Mouse (Mus musculus) lung, postnatal 0 days (tissue): Measurements from ENCODE around the gene Btbd16. TPM values are rescaled to one million over a fixed set of nuclear protein-coding genes. Genes with fewer than 3 reads are reported as not detected.

ENCODE experiments used
- ATAC-seq: fragments of 200-750 bp; cut with Nextera tagmentation; 2 replicates; pipeline ENCODE4 v1.8.0; 2017; ENCODE audit warnings: moderate library complexity
- DNase-seq: peaks from one replicate; pipeline ENCODE4 v3.0.0-alpha.2; 2016; ENCODE audit warnings: low spot score
- H3K27ac ChIP-seq: fragments of 300-500 bp; sonication (generic); 2 replicates; pipeline ENCODE4 v1.5.1; 2014; ENCODE audit warnings: antibody characterized with exemption, mild to moderate bottlenecking, low read length, mixed read lengths
- H3K27me3 ChIP-seq: fragments of 300-500 bp; sonication (generic); replicated peaks from 2 replicates; pipeline ENCODE4 v1.6.1; 2014; ENCODE audit warnings: low read length, mixed read lengths; ENCODE audit not compliant: insufficient read depth
- H3K36me3 ChIP-seq: fragments of 300-500 bp; sonication (generic); 2 replicates; pipeline ENCODE4 v1.6.1; 2014; ENCODE audit warnings: low read length, mixed read lengths; ENCODE audit not compliant: insufficient read depth
- H3K4me1 ChIP-seq: fragments of 300-500 bp; sonication (generic); 2 replicates; pipeline ENCODE4 v1.6.1; 2014; ENCODE audit warnings: antibody characterized with exemption, low read depth, low read length, mixed read lengths; ENCODE audit not compliant: insufficient read depth
- H3K4me2 ChIP-seq: fragments of 300-500 bp; sonication (generic); replicated peaks from 2 replicates; pipeline ENCODE4 v1.6.1; 2014; ENCODE audit warnings: low read depth, mild to moderate bottlenecking, low read length, moderate library complexity, mixed read lengths
- H3K4me3 ChIP-seq: fragments of 300-500 bp; sonication (generic); 2 replicates; pipeline ENCODE4 v1.5.1; 2014; ENCODE audit warnings: low read depth, low read length
- H3K9ac ChIP-seq: fragments of 300-500 bp; sonication (generic); replicated peaks from 2 replicates; pipeline ENCODE4 v1.6.1; 2014; ENCODE audit warnings: low read depth, mild to moderate bottlenecking
- H3K9me3 ChIP-seq: fragments of 300-500 bp; sonication (generic); 2 replicates; pipeline ENCODE4 v1.6.1; 2016; ENCODE audit warnings: low read length, mixed read lengths
- CTCF ChIP-seq: IDR thresholded peaks from 2 replicates; pipeline ENCODE4 v1.5.1; 2016; ENCODE audit warnings: antibody characterized with exemption, mild to moderate bottlenecking
- EP300 ChIP-seq: IDR thresholded peaks from 2 replicates; pipeline ENCODE4 v1.6.1; 2016; ENCODE audit warnings: antibody characterized with exemption, mild to moderate bottlenecking, control low read depth
- WGBS: fragments of 180-500 bp; shearing (Covaris S2); extraction: QIAGEN DNeasy Blood & Tissue Kit; methylation state at CpG from one replicate; pipeline ENCODE4 v1.1.7; 2014; 5-methylcytosine and 5-hydroxymethylcytosine counted together
- polyA plus RNA-seq: library from polyadenylated mRNA; unstranded; fragments of >200 nt; fragmentation: Nextera tagmentation; extraction: Ambion mirVana; gene quantifications from 2 replicates; pipeline ENCODE4 v1.2.1, GENCODE M21; 2015

Btbd16 gene
- polyA plus RNA-seq, 1 experiment from 2014 or later: not detected

DNA sequence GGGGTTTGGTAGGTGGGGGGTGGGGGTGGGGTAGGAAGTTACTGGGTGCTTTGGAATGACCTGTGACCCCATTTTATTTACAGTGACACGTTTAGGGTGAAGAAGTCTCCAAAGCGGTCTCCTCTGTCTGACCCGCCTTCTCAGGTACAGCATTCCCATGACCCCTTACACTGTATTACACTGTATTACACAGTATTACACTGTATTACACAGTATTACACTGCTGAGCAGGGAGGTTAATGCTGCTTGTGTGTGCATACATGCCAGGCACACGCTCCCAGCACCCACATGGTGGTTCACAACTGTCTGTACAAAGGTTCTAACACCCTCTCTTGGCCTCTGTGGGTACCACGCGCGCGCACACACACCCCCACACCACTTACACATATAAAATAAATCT lies 40.4 kb upstream of the Btbd16 start:
- H3K9ac ChIP-seq: no peak overlapping the region
- DNase-seq (no peak), ATAC-seq (no peak)
- no peaks in the 10 kb centered on the region for H3K9me3 ChIP-seq
- H3K36me3 ChIP-seq: no peaks in the 10 kb centered on the region
- no peak for TF ChIP-seq EP300
- no peak for TF ChIP-seq CTCF
- WGBS: 93% methylated on average over 8 of the region's 8 CpGs
- no peak overlapping the region for H3K27ac ChIP-seq
- H3K4me1 ChIP-seq: no peaks in the 10 kb centered on the region
- no peak overlapping the region for H3K4me3 ChIP-seq
- H3K4me2 ChIP-seq: no peak overlapping the region
- H3K27me3 ChIP-seq: no peaks in the 10 kb centered on the region

- H3K27me3 ChIP-seq: no peaks in the 10 kb centered on the region
- H3K4me2 ChIP-seq: no peak overlapping the region
- 98% methylated on average over 2 of the region's 2 CpGs for WGBS
- ATAC-seq: no peak
- no peak overlapping the region for H3K4me3 ChIP-seq
- H3K9ac ChIP-seq: no peak overlapping the region
- TF ChIP-seq EP300 (no peak), CTCF (peak; percentile 46)
- H3K27ac ChIP-seq: no peak overlapping the region
- DNase-seq: no peak
- no peaks in the 10 kb centered on the region for H3K4me1 ChIP-seq
- no peaks in the 10 kb centered on the region for H3K9me3 ChIP-seq
- no peaks in the 10 kb centered on the region for H3K36me3 ChIP-seq
Measured at GRCm38 (mm10) chr7:130734195-130734787, 39.6 kb upstream of the Btbd16 start.

DNA sequence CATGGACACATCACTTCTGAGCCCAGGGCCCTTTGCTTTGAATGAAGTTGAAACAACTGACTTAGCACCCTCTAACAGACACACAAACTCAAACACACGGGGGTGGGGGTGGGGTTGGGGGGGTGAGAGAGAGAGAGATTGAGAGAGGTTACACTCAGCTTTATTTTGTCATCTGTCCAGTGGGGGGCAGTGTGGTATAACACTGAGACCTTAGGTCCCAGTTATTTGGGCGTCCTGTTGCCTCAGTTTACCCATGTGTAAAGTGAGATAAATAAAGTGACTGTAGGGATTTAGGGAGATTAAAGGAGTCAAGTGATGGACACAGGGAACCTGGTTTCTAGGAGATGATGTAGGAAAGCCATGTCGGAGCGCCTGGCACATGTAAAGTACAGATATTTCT lies 32.8 kb upstream of the Btbd16 start:
- ATAC-seq (no peak), DNase-seq (no peak)
- Histone ChIP-seq H3K27me3 (no peaks in the 10 kb centered on the region), H3K27ac (no peak overlapping the region), H3K9me3 (no peaks in the 10 kb centered on the region), H3K4me2 (no peak overlapping the region), H3K9ac (no peak overlapping the region), H3K4me3 (no peak overlapping the region), H3K4me1 (no peaks in the 10 kb centered on the region), H3K36me3 (0 out of 2 replicates have a peak, but pooled peaks cover 5% of the 10 kb centered on the region)
- TF ChIP-seq EP300 (no peak), CTCF (peak; percentile 47)
- WGBS: 72% methylated on average over 4 of the region's 4 CpGs

GRCm38 (mm10) chr7:130743239-130744025 lies 30.4 kb upstream of the Btbd16 start:
- WGBS: 86% methylated on average over 9 of the region's 9 CpGs
- no peak for TF ChIP-seq CTCF
- no peak for TF ChIP-seq EP300
- H3K27ac ChIP-seq: no peak overlapping the region
- DNase-seq: peak; percentile 36
- no peaks in the 10 kb centered on the region for H3K4me1 ChIP-seq
- H3K4me2 ChIP-seq: no peak overlapping the region
- H3K36me3 ChIP-seq: 0 out of 2 replicates have a peak, but pooled peaks cover 5% of the 10 kb centered on the region
- H3K9ac ChIP-seq: no peak overlapping the region
- H3K9me3 ChIP-seq: no peaks in the 10 kb centered on the region
- no peak for ATAC-seq
- no peaks in the 10 kb centered on the region for H3K27me3 ChIP-seq
- no peak overlapping the region for H3K4me3 ChIP-seq

- no peaks in the 10 kb centered on the region for H3K4me1 ChIP-seq
- no peak overlapping the region for H3K4me2 ChIP-seq
- no peaks in the 10 kb centered on the region for H3K9me3 ChIP-seq
- TF ChIP-seq EP300 (no peak), CTCF (peak; percentile 20; the same call in 1 of the 2 replicates)
- no peak overlapping the region for H3K4me3 ChIP-seq
- ATAC-seq: no peak
- 92% methylated on average over 4 of the region's 4 CpGs for WGBS
- H3K9ac ChIP-seq: no peak overlapping the region
- no peaks in the 10 kb centered on the region for H3K36me3 ChIP-seq
- no peaks in the 10 kb centered on the region for H3K27me3 ChIP-seq
- no peak for DNase-seq
- H3K27ac ChIP-seq: no peak overlapping the region
Measured at GRCm38 (mm10) chr7:130749165-130749564, 24.7 kb upstream of the Btbd16 start.

GRCm38 (mm10) chr7:130750752-130751490 lies 22.9 kb upstream of the Btbd16 start:
- DNase-seq: no peak
- Histone ChIP-seq H3K27ac (no peak overlapping the region), H3K4me2 (no peak overlapping the region), H3K9ac (no peak overlapping the region), H3K27me3 (no peaks in the 10 kb centered on the region), H3K4me1 (no peaks in the 10 kb centered on the region), H3K4me3 (no peak overlapping the region), H3K36me3 (no peaks in the 10 kb centered on the region), H3K9me3 (no peaks in the 10 kb centered on the region)
- no peak for ATAC-seq
- 61% methylated on average over 17 of the region's 17 CpGs for WGBS
- TF ChIP-seq EP300 (no peak), CTCF (no peak)
